Mouse (Mus musculus): ENCODE data around the gene Kcnab1.
"Not testable (repeated sequence)": the region's sequence is repeated elsewhere in the genome, so short reads cannot be mapped to it uniquely, and the experiment has no call there.

Gene Kcnab1

GRCm38 (mm10) chr3:65367944-65368343, 258.8 kb downstream of the Kcnab1 start:
- no peak for DNase-seq

GRCm38 (mm10) chr3:65372552-65372951, 263.4 kb downstream of the Kcnab1 start:
- DNase-seq, result no peak

- DNase-seq, result no peak
These were observed 264.5 kb downstream of the Kcnab1 start for GRCm38 (mm10) chr3:65373594-65374182.

DNA sequence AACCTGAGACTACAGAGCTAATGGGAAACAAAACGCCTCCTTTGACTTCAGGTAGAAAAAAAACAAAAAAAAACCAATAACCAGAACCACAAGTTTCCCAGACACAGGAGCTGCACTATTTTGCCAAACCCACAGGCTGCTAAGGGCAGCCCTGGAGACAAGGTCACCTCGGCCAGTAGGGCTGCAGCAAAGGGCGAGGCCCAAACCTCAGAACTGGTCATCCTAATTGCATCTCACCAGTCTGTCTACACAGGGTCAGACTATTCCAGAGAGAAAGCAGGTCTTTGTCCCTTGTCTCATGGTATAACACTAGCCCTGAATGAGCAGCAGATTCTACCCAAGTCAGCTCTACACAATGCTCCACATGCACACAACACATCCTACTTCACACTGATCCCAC, 265.5 kb downstream of the Kcnab1 start:
- no peak for DNase-seq

GRCm38 (mm10) chr3:65378724-65379123, 269.5 kb downstream of the Kcnab1 start:
- DNase-seq, result no peak

DNA sequence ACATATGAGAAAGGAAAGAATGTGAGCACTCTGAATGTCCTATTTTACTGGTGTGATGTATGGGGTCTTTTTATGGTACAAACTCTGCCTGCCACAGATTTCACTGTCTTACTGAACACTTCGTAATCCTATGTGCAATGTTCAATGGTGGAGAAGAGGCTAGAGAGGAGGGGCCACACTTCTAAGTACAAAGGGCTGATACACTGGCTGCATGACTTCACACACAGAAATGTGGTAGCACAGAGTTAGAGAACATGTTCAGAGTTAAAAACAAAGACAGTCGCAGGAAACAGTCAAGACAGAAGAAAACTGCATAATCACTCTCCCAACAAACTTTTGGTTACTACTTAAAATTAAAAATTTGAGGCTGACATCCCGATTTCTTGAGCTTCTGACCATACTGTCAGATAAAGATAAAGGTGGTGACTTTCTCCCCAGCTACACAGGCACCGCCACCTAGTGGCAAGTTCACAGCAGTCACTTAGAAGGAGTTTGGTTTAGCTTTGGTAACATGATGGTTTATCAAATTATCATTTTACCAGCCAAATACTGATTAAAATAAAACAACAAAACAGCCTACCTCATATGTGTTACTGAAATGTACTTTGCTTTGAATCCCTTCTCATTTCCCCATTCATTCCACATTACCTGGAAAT, 270.8 kb downstream of the Kcnab1 start:
- peak; percentile 66 to 67 for DNase-seq

- DNase-seq, result no peak
These were observed 271.9 kb downstream of the Kcnab1 start for GRCm38 (mm10) chr3:65381094-65381493.

DNA sequence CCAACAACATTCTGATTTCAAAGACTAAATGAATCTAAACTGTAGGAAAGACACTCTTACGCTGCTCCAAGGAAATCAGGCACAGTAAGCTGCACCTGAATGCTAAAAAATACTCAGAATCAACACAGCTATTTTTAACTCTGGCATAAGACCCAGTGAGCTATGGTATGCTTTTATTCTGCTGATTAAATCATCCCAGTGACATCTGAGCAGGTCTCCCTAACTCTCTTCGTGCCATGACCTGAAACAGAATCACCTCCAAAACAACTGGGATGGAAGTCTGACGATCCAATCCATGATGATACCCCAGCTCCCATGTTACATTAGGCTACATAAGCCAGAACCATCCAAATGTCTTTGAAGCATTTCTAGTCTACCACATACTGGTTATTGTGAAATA, 275.2 kb downstream of the Kcnab1 start:
- no peak for DNase-seq

DNA sequence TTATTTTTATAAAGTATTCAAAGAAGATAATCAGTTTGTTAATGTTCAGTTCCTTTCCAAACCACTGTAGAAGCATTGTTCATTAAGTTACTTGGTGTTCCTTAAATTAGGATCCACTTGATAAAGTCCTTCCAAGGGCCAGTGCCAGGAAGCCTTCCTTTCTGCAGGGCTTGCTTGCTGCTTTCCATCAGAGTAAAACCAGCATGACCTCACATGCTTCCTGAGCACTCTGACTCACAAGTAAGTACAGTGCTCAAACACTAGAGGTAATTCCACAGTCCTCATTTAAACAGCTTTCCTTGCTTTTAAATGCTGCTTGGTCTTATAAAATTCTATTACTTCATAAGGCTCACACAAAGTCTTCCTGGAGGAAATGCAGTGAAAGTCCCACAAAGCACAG, 276.6 kb downstream of the Kcnab1 start:
- no peak for DNase-seq

- DNase-seq, result no peak
These were observed 282.1 kb downstream of the Kcnab1 start for GRCm38 (mm10) chr3:65391222-65391783.

DNA sequence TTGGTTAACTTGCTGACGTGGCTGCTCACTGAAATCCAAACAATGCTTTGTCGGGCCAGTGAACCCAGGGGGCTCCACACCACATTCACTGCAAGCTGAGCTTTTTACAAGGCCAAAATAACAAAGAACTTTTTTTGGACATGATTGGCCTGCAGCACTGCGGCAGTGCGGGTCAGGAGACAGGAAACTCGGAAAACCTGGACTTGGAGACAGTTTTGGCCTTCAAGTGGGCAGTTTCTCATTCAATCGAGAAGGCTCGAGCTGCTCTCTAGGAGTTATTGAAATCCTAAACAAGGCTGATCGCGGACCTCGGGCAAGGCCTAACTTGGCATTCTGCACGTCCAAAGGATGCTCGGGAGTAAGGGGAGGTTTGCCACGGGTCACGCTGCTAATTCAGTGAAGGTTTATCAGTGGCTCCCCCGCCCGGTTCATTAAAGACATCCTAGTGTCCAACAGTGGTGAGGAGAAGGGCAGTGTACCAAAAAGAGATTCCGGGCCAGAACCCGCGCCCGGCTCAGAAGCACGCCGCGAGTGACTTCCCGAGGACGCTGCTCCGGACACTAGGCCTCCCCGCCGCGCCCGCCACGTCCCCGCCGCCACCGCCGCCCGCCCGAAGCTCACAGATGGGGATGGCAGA, 282.7 kb downstream of the Kcnab1 start:
- DNase-seq, result peak; percentile 51 to 64

DNA sequence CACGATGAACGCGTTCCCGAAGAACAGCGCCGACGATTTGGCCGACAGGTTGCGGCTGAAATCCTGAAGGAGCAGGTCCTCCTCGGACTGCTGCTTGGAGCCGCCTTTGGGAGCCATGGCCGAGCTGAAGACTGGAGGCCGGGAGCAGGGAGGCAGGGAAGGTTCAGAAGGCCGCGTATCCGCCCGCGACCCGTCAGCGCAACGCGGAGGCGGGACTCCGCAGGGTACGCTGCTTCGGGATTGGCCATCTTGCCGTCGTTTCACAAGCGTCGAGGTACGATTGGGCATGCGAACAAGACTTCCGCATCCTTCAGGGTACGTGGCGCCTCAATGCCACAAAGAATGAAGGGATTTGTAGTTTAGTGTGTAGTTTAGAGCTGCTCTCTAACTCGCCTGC, 283.2 kb downstream of the Kcnab1 start, which contains the start of gene Ssr3:
Gene Ssr3, minus strand, starts transcription at position 203 of the 397 bp plus-strand sequence.
- DNase-seq, result peak; percentile 97 to 98

DNA sequence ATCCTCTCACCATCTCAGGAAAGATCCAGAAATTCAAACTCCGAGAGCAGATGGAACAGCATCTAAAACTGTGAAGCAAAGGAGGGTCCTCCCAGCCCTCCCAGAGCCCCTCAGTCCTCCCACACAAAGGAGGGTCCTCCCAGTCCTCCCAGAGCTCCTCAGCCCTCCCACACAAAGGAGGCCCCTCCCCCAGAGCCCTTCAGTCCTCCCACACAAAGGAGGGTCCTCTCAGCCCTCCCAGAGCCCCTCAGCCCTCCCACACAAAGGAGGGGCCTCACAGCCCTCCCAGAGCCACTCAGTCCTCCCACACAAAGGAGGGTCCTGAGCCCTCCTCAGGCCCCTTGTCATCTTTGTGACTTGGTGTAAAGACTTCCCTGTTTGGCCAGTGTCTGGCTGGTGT, 285.9 kb downstream of the Kcnab1 start:
- not testable (repeated sequence) for DNase-seq

- DNase-seq, result no peak
These were observed 287.8 kb downstream of the Kcnab1 start for GRCm38 (mm10) chr3:65396835-65397504.

DNA sequence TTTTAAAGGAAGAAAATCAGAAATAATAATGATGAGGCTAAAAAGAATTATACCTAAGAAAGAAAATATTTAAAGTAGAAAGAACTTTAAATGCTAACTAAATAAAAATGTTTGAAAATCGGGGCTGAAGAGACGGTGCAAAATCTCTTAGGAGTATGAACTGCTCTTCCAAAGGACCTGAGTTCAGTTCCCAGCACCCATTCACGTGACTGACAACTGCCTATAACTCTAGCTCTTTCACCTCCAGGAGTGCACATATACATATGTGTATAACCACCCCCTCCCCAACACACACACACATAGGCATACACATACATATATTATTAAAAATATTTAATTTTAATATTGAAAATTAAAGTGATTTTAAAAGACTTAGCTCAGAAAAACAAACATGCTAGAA, 288.4 kb downstream of the Kcnab1 start:
- DNase-seq, result no peak

GRCm38 (mm10) chr3:65405781-65406180, 296.6 kb downstream of the Kcnab1 start:
- no peak for DNase-seq

- no peak for DNase-seq
These were observed 298.7 kb downstream of the Kcnab1 start for GRCm38 (mm10) chr3:65407891-65408290.

GRCm38 (mm10) chr3:65416571-65416970, 307.4 kb downstream of the Kcnab1 start:
- no peak for DNase-seq

- no peak for DNase-seq
These were observed 308.9 kb downstream of the Kcnab1 start for GRCm38 (mm10) chr3:65417913-65418594.

- no peak for DNase-seq
These were observed 310.5 kb downstream of the Kcnab1 start for GRCm38 (mm10) chr3:65419706-65420105.
